Mouse (Mus musculus): ENCODE results near the gene Pax6.

The Pax6 gene

DNA sequence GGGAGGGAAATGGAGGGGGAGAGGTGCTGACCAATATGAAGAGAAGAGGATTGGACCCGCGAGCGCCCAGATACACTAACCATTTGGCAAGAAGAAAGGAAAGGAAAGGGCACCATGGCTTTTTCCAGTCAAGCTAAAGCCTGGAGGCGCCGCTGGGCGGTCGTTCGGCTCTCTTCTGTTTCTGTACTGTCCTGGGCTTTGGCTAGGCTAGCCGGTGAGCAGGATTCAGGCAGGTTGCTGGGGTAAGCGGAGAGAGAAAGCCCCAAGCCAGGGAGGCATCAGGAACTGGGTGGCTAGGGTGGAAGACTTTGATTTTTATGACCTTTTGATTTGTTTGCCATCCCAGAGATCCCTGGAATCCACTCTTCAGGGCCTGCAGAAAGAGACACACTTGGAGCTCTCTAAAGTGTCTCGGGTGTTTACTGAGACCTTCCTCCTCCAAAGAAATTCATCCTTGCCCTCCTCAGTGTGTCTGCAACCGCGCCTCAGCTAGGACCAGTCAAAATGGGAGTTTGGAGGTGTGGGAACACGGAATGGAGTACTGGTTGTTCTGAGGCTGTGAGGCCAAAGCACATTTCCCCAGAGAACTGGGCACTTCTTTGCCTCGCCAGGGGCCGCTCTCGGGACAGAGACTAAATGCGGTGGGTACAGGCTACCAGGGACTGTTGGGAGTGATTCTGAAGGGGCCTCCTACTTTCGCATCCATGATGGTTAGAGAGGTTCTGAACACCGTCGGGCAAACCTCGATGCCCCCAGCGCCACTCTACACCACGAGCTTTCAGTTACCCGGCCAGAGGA is 3.3 kb downstream of the Pax6 start:
- DNase-seq: peak; percentile 51 to 67

DNA sequence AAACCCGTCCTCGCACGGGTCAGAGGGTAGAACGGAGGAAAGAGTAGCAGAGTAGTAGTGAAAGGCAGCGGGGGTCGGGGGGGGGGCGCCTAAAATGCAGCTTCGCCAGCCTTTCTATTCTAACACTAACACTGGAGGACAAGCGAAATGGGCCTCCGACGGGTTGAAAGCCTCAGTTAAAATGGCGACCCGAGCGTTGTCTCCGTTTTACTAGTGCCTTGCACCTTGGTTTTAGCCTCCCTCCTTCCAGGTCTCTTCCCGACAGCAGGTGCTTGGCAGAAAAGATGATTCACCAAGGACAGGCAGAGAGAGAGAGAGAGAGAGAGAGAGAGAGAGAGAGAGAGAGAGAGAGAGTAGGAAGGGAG is 3.9 kb downstream of the Pax6 start:
- DNase-seq: peak; percentile 49 to 59

DNA sequence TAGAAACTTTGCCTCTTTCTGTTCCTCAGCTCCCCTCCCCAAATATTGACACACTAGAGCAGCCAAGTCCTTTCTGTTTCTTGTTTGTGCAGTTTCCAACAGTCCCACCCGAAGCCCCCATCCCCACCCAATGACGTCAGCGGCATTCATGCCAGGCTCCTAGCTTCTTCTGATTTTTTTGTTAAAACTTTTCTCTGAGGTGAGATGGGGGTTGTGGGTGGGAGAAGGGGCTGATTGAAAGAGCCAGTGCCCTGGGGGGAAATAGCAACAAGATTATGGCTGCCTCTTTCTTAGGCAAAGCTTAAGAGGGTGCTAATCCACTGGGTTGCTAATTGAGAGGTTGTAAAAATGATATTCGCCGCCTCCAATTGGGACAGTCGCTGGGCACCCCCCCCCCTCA is 4.4 kb downstream of the Pax6 start:
- DNase-seq: peak; percentile 27 to 53

DNA sequence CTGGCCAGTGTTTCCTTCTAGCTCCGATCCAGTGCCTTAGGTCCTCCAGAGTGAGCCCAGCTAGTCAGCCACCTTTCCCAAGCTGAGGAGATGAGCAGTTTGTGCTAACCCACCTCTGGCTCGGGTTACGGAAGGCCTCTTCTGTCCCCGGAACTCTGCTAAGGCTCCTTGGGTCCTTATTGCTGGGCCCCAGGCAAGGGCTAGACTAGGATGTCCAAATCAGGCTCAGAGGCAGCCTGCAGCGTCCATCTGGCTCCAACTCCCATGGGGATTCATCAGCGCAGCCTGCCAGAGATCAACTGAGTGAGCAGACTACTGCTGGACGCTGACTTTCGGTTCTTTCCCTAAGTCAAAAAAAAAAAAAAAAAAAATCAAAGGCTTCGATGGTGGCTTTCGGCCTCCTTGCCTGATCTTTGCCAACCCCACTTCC is 4.9 kb downstream of the Pax6 start:
- peak; percentile 76 to 79 for DNase-seq

DNA sequence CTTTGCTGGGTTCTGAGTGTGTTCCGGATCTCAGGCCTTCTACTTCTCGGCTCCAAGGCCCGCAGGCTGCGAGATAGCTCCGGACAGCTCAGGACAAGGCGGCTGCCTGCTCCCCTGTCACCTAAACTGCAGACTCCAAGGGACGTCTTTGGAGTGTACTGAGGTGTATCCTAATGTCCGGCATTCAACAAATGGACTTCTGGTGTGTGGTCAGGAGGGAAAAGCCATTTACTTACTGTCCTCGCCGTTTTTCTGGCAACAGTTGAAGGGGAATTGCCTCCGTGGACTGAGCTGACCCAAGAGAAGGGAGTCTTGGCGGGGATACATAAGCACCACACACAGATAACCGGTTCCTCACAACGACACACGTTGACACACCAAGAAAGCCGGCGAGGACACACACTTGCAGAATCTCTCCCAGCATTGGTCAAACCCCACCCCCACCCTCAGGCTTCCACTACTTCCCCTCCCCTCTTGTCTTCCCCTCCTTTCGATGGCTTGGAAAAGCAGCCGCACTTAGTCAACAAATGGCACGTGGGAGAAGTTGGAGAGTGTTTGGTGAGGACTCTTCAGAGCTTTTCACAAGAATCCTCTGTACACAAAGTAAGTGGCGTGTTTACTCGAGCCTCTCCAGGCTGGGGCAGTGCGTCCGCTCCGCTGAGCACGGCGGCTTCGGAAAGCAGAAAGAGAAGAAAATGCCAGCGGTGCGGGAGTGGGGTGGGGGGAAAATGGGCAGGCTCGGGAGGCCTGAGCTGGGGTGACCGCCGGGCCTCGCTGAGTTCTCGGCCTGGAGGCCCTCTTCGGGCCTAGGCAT is 5.6 kb downstream of the Pax6 start:
- peak; percentile 44 to 72 for DNase-seq

DNA sequence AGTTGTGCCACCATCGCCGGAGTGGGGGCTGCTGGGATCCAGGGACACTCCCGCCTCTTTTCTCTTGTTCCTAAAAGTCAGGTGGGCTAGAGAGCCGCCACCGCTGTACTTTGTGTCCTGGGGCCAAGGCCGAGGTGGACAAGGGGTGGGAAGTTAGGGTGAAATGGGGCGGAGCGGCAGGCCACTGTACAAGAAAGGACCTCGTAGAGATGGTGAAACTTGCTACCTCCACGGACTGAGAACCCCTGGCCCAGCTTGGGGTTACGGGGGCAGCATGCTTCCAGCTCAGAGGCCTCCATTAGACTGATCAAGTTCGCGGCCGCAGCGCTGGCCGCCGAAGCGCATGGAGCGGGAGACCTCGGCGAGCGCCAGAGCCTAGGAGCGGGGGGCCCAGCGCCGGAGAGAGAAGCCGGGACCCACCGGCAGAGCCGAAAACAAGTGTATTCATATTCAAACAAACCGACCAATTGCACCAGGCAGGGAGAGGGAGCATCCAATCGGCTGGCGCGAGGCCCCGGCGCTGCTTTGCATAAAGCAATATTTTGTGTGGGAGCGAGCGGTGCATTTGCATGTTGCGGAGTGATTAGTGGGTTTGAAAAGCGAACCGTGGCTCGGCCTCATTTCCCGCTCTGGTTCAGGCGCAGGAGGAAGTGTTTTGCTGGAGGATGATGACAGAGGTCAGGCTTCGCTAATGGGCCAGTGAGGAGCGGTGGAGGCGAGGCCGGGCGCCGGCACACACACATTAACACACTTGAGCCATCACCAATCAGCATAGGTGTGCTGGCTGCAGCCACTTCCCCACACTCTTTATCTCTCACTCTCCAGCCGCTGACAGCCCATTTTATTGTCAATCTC is 6.4 kb downstream of the Pax6 start:
- DNase-seq: peak; percentile 92

DNA sequence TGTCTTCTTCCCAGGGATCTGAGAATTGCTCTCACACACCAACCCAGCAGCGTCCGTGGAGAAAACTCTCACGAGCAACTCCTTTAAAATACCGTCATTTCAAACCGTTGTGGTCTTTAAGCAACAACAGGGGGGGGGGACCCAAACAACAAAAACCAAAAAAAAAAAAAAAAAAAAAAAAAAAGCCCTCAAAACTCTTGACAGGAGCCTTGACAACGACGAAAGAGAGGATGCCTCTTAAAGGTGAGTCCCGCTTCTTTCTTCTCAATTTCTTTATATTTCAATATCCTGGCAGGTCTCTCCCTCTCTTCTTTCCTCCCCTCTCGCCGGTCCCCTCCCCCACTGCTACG is 7.0 kb downstream of the Pax6 start:
- DNase-seq: no peak

DNA sequence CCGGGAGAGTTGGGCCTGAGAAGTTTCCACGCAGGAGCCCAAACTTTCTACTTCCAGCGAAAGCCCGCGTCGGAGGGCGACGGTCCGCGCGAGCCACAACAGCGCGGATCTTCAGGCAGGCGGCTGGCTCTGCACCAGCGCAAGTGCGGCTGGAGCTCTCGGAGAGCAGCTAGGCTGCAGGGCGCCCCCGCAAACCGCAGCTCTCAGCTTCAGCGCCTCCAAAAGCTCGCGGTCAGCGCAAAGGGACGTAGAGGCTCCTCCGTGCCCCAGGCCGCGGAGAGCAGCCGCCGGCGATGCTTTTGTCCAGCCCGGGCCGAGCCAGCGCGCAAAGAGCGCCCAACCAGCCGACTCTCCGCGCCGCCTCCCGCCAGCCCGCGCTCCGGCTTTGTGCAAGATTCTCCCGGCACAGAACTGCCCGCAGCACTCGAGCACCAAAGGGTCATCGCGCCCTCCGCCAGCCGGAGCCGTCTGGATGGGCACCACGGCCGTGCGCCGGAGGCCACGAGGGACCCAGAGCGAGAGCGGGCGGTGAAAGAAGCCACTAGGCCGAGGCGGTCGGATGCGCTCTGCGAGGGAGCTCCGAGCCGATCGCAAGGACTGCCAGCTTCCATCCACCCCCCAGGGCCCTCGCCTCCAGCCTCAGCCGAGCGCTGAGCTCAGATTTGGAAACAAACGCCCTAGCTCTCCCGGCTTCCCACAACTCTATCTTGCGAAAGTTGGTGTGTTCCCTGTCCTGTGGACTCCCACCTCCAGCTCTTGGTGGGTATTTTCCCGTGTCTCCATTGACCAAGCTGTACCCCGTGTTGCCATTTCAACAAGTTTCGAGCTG is 7.6 kb downstream of the Pax6 start:
- DNase-seq: peak; percentile 47 to 73

DNA sequence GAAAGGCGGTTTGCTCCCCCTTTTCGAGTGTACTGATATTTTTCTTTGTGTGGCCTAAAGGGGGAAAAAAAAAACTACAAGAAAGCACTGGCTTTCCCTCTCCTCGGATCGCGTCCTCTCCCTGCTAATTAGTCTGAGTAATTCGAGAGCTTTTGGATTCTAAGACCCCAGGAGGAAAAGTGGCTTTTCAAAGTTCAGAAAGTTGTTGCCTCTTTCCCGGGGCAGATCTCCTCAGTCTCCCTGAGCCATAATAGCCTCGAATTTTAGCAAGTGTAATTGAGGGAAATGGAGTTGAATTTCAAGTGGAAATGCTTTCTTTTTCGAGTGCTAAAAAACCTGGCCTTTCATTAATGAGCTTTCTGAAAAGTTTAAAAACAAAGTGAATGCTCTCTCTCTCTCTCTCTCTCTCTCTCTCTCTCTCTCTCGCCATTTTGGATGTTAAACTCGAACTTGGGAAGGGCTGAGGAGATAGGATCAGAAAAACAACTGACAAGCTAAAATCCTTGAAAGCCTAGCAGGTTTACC is 8.3 kb downstream of the Pax6 start:
- DNase-seq: no peak

DNA sequence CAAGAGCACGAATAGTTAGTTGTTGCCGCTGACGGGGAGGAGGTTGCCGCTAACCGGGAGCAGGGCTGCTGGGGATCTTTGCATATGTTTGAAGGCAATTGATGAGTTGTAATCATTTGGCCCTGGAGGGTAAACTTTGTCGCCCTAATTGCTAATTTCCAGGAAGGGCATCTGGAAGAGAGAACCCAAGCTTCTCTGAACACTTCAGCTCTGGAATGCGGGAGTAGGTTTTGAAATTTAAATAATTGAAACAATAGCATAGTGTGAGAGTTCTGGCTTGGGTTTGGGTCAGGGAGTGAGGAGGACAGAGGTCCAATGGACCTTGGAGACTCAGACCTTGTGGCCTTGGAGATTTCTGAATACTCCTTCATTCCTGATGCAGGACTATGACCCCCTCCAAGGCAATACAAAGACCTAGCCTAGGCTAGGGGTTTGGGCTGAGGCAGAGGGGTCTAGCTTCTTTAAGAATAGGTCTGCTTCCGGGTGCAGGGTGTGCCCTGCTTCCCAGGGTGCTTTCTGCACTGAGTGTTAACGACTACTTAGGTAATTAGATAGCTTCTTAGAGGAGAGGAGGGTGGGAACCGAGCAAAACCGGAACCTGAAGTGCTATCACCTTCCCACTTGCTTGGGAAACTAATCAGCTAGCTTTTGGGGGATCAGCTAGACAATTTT is 8.9 kb downstream of the Pax6 start:
- peak in 1 of 2 experiments; percentile 53 for DNase-seq

DNA sequence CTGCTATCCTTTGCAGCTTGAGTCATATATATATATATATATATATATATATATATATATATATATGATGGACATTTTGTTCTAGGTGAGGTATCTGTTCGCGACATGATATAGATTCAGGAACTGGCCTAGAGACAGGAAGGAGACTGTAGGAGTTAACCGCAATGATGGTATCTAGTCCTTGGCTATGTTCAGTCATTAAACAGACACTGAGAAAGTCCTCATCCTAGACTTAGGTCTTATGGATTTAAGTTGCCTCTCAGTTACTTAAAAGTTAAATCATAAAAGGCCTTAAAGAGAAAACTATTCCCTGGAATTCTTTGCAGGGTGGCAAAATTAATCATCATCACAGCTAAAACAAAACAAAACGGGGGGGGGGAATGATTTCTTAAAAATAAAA is 9.6 kb downstream of the Pax6 start:
- DNase-seq: no peak

DNA sequence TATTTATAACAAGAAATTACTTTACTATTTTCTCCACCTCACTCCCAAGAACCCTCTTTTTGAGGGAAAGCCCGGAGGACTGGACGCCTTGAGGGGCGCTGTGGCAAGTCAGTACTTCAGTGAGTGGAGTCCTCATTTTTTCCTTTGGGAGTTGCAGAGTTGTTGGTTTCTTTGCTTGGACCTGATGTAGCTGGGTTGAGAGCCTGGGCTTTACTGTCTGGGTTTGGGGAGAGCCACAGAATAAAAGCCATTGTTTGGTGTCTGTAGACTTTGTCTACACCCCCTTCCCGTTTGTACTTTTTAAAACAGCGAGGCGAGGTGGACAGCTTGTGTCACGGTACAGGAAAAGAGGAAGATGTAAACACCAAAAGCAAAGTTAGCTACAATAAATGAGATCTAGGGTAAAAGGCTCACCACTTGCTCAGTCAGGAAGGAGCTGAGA is 10.2 kb downstream of the Pax6 start:
- peak in 1 of 2 experiments; percentile 46 for DNase-seq

DNA sequence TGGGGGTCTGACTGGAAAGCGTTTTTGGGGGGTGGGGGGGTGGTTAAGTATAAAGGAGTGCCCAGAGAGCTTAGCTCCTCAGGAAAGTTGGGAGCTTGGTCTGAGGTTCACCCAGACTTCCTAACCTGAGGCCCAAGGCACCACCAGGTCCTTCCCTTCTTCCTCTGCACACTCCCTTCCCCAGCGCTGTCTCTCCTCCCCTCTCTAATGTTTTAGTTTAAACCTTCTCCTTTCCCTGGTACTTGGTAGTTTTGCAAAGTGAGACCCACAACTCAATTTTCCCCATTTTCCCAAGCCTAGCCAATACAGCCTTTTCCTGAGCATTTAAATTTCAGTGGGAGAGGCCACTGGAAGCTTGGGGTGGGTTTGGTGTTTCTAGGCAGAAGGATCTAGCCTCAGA is 10.6 kb downstream of the Pax6 start:
- no peak for DNase-seq

DNA sequence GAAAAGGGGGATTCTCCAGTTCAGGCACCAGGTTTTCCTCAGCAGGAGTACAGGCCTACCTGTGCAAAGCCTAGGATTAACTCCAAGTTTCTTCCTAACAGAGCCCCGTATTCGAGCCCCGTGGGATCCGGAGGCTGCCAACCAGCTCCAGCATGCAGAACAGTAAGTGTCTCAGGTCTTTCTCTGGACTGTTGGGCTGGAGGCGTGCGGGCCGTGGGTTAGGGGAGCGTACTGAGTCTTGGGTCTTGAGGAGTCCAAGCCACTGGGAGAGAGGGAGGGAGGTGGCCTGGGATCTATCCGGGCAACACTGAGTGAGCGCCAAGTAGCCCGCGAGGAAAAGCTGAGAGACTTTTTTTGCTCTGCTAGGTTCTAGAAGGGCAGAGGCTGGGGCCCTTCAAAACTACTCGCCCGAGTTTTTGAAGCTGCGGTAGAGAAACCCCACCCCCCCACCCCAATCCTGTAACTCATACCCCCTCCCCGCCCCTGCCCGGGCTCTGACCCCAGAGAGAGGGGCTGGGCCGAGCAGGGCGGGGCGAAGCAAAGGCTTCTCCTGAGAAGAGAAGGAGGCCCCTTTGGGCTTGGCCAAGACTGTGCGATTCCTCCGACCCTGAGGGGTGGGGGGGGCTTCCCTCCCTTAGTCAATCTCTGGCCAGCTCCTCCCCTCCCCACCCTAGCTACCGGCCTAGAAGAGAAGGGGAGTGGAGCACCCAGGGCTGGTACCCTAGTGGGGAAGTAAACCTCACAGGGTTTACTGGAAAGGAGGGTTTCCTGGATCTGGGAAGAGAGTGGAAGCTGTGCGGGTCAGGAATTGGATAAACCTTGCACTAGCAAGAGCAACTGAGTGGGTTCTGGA is 11.7 kb downstream of the Pax6 start:
- DNase-seq: peak; percentile 50 to 67

DNA sequence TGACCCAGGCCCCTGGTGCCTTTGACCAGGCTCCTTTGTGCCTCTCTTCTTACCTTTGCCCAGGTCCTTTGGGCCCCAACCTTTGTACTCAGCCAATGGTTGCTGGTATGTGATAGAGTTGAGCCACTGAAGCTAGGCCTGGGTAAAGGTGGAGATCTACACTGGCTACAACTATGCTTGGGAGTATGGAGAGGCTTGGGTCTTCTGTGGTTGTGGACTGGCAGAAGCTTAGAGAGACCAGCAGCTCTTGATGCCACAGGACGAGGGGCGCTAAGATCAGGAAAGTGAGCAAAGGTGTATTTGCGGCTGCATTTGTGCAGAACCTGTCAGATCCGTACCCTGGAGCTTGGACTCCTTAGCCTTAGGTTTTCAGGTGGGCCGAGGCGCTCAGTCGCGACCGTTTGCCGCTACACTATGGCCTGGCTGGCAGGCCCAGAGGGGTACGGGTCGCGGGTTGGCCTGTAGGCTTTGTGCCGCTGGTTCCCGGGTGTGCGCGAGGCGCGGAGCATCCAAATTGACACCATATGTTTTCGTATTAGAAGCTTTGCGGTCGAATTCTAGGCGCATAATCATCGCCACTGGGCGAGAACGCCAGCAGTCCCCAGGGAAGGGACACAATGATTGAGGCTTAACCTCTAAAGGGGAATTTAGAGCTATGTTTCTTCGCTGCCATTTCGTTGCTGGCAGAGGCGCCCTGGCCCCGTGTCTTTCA is 12.5 kb downstream of the Pax6 start:
- DNase-seq: peak; percentile 53 to 76

DNA sequence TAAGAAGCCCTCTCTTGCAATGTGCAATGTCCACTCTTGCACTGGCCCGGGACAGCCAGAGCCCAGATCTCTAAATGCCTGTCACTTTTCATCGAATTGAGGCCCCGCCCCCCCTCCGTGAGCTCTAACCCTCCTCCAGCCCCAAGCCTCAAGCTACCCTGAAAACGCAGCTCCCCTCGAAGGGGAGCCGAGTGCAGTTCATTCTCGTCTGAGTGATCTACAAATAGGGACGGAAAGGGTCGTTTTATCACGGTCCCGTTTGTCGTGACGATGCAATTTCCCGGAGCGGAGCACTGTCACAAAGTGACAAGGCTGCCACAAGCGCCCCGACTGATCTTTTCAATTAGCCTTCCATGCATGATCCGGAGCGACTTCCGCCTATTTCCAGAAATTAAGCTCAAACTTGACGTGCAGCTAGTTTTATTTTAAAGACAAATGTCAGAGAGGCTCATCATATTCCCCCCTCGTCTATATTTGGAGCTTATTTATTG is 13.4 kb downstream of the Pax6 start:
- peak; percentile 69 to 79 for DNase-seq

DNA sequence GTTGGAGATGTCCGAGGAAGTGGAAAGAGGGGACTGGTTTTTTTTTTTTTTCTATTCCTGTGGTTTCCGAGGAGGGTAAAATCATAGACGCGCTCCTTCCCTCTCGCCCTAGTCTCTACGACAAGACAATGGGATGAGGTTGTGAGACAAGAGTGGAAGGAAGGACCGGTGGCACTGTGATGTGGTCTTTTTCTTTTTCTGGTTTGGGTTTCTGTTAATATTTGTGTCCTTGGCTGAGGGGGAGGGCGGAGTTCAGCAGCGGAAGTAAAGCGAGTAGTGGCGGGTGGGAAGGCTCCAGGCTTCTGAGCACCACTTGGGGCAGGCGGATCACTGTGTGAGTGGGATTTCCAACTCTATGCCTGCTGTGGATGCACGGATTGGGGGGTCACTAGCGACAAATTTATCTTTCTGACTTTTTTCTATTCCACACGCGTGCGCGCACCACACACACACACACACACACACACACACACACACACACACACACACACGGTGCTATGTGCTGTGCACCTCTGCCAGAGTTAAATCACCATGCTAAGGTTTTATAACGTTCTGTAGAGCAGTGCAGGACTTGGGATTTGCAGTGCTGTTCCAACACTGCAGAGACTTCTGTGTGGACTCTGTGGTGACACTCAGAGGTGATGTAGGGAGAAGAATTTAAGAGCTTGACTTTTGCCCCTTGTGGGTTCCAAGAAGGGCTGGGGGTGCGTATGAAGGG is 14.1 kb downstream of the Pax6 start:
- peak; percentile 68 to 74 for DNase-seq

DNA sequence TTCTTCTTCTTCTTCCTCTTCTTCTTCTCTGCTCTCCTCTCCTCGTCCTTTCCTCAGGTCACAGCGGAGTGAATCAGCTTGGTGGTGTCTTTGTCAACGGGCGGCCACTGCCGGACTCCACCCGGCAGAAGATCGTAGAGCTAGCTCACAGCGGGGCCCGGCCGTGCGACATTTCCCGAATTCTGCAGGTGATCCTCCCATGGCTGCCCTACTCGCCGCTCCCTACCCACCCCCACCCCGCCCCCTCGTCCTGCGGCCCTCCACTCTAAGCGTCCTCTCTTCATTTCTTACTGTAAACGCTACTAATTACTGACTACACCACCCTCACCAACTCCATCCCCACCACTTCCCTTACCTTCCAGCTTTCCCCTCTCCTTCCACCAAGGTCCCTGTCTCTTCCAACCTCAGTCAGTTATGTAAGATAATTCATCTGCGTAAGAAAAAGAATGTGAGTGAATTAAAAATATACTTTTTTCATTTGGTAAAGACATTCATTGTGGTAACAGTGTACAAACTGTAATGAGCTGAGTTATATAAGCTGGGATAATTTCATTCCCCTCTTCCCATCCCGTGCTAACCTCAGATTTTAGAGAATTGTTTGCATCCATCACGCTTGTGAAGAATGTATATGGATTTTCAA is 15.2 kb downstream of the Pax6 start:
- peak; percentile 65 to 75 for DNase-seq
